Comparison of ENCODE assay signal across 8 mouse cellular contexts in the genomic region with DNA sequence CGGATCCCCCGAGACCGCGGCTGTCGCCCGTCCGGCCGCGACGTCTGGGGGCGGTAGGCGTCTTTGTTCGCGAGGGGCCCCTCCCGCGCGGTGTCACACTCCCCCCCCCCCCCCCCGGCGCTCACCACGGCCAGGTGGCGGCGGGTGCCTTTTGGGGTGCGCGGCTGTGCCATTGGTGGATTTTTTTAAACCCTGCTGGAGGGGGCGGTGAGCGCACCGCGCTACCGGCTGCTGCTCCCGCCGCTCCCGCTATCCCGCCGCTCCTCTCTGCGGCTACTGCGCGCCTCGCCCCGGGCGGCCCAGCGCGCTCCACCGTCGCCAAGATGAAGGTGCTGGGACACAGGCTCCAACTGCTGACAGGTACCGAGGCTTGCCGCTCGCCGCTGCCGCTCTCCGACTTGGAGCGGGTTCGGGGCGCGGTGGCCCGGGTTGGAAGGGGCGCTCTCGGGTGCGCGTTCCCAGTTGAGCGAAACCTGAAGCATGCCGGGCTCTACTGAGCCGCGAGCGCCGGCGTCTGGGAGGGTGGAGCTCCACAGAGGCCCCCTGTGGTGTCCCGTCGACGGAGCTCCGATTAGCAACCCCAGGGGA. TPM values are rescaled to one million over a fixed set of nuclear protein-coding genes. Genes with fewer than 3 reads are reported as not detected.
DNase-seq lines count a peak whose midpoint lies in the region; ATAC-seq and TF ChIP-seq lines count a peak whose summit lies in the region.

No protein-coding gene starts in this region.

- intact Hi-C loops in left cerebral cortex, postnatal 36 days (cut with DNase I), result loop anchor here (1.0 to 5.0 kb wide), 2 partner anchors 20 to 46 kb away; a partner anchor contains a TSS

- peak overlapping the region; percentile 45 for H3K4me3 ChIP-seq in lung, postnatal 0 days (ENCODE audit: low read depth, low read length)
- peak overlapping the region; percentile 82 for H3K4me3 ChIP-seq in forebrain, embryonic 16.5 days (replicated peaks; ENCODE audit: low read length)
- H3K4me3 ChIP-seq in neural tube, embryonic 15.5 days (replicated peaks), result peak overlapping the region; percentile 78

- H3K36me3 ChIP-seq in lung, postnatal 0 days (ENCODE audit: insufficient read depth, low read length), result no peaks in the 10 kb centered on the region
- no peaks in the 10 kb centered on the region for H3K36me3 ChIP-seq in forebrain, embryonic 16.5 days (ENCODE audit: control insufficient read depth, insufficient read depth)
- H3K36me3 ChIP-seq in neural tube, embryonic 15.5 days, result no peaks in the 10 kb centered on the region

- H3K9ac ChIP-seq in lung, postnatal 0 days (replicated peaks; ENCODE audit: low read depth), result 0 out of 2 replicates have a peak overlapping the region, but pooled peaks have one; percentile 16
- peak overlapping the region; percentile 81 for H3K9ac ChIP-seq in forebrain, embryonic 16.5 days (replicated peaks; ENCODE audit: low read depth, low read length)
- H3K9ac ChIP-seq in neural tube, embryonic 15.5 days (replicated peaks), result peak overlapping the region; percentile 79

- no peak for TF ChIP-seq CTCF in lung, postnatal 0 days (IDR thresholded peaks at IDR 0.05)

- H3K9me3 ChIP-seq in lung, postnatal 0 days (ENCODE audit: low read length), result no peaks in the 10 kb centered on the region
- no peaks in the 10 kb centered on the region for H3K9me3 ChIP-seq in forebrain, embryonic 16.5 days (ENCODE audit: control insufficient read depth, low read length)
- H3K9me3 ChIP-seq in neural tube, embryonic 15.5 days (replicated peaks), result no peaks in the 10 kb centered on the region

- no peak overlapping the region for H3K27ac ChIP-seq in lung, postnatal 0 days (ENCODE audit: low read length)
- H3K27ac ChIP-seq in forebrain, embryonic 16.5 days (ENCODE audit: low read length), result peak overlapping the region; percentile 63
- H3K27ac ChIP-seq in neural tube, embryonic 15.5 days (replicated peaks), result peak overlapping the region; percentile 74

- peak; percentile 49 for ATAC-seq in lung, postnatal 0 days
- ATAC-seq in forebrain, embryonic 16.5 days, result peak; percentile 78
- ATAC-seq in neural tube, embryonic 15.5 days (ENCODE audit: low FRiP score), result peak; percentile 74

- no peak for TF ChIP-seq EP300 in lung, postnatal 0 days (IDR thresholded peaks at IDR 0.05)

- peak; percentile 18 to 35 for DNase-seq in adrenal gland, adult 18-20 months (ENCODE audit: low spot score in 2 of 2)
- no peak for DNase-seq in adrenal gland, adult 8-10 months
- no peak for DNase-seq in lung, postnatal 0 days (ENCODE audit: low spot score)
- no peak for DNase-seq in lung, postnatal 14 days
- DNase-seq in left cerebral cortex, postnatal 36 days (ENCODE audit: low spot score in 2 of 2), result peak; percentile 76 to 81
- DNase-seq in adipocyte (ENCODE audit: low spot score), result no peak

- peak overlapping the region; percentile 92 for H3K4me2 ChIP-seq in lung, postnatal 0 days (replicated peaks; ENCODE audit: low read depth, low read length)
- H3K4me2 ChIP-seq in forebrain, embryonic 16.5 days (ENCODE audit: low read length), result peak overlapping the region; percentile 72
- H3K4me2 ChIP-seq in neural tube, embryonic 15.5 days, result peak overlapping the region; percentile 74

- H3K4me1 ChIP-seq in lung, postnatal 0 days (ENCODE audit: insufficient read depth, low read depth, low read length), result 0 out of 2 replicates have a peak, but pooled peaks cover 7% of the 10 kb centered on the region
- H3K4me1 ChIP-seq in forebrain, embryonic 16.5 days (replicated peaks; ENCODE audit: control insufficient read depth, insufficient read depth, low read length), result peaks cover 14% of the 10 kb centered on the region
- peaks cover 34% of the 10 kb centered on the region for H3K4me1 ChIP-seq in neural tube, embryonic 15.5 days

- WGBS in lung, postnatal 0 days, result under 1% methylated on average over 59 of the region's 70 CpGs
- WGBS in forebrain, embryonic 16.5 days, result under 1% methylated on average over 55 of the region's 70 CpGs
- under 1% methylated on average over 54 of the region's 70 CpGs for WGBS in neural tube, embryonic 15.5 days

- peaks cover 33% of the 10 kb centered on the region for H3K27me3 ChIP-seq in lung, postnatal 0 days (replicated peaks; ENCODE audit: insufficient read depth, low read length)
- peaks cover 7% of the 10 kb centered on the region; the same call in 1 of the 2 replicates for H3K27me3 ChIP-seq in forebrain, embryonic 16.5 days (replicated peaks; ENCODE audit: control insufficient read depth, insufficient read depth, low read length)
- 0 out of 2 replicates have a peak, but pooled peaks cover 13% of the 10 kb centered on the region for H3K27me3 ChIP-seq in neural tube, embryonic 15.5 days (replicated peaks)

RNA-seq across cellular contexts. Expression of a gene that starts 1.3 kb away (rescaled TPM):
- 10 to 100 TPM; 28.2 to 28.7 TPM for total RNA-seq in adrenal gland, adult 18-20 months (2021)
- total RNA-seq in adrenal gland, adult 8-10 months (2022), result 10 to 100 TPM; 28.1 to 50.5 (median 39.7) TPM
- 10.1 and 11.4 TPM in 2 replicates for polyA plus RNA-seq in lung, postnatal 0 days (2015; fragmentation: Nextera tagmentation; extraction: Ambion mirVana)
- polyA plus RNA-seq in forebrain, embryonic 16.5 days (2015; fragmentation: Nextera tagmentation; extraction: Ambion mirVana), result 221 and 296 TPM in 2 replicates
- total RNA-seq in left cerebral cortex, postnatal 36 days (2021), result 1,000 to 10,000 TPM; 1,722 to 1,837 TPM
- polyA plus RNA-seq in neural tube, embryonic 15.5 days (2015; fragmentation: Nextera tagmentation; extraction: Ambion mirVana), result 495 and 557 TPM in 2 replicates

RNA-seq across cellular contexts. Expression of a gene that starts 37.6 kb away (rescaled TPM):
- total RNA-seq in adrenal gland, adult 18-20 months (2021), result 10 to 100 TPM; 29.0 to 38.2 TPM
- 10 to 100 TPM; 27.1 to 44.1 (median 39.6) TPM for total RNA-seq in adrenal gland, adult 8-10 months (2022)
- polyA plus RNA-seq in lung, postnatal 0 days (2015; fragmentation: Nextera tagmentation; extraction: Ambion mirVana), result 7.8 and 7.9 TPM in 2 replicates
- polyA plus RNA-seq in forebrain, embryonic 16.5 days (2015; fragmentation: Nextera tagmentation; extraction: Ambion mirVana), result 28.1 and 31.2 TPM in 2 replicates
- total RNA-seq in left cerebral cortex, postnatal 36 days (2021), result 10 to 100 TPM; 16.5 to 19.7 TPM
- polyA plus RNA-seq in neural tube, embryonic 15.5 days (2015; fragmentation: Nextera tagmentation; extraction: Ambion mirVana), result 32.9 and 34.8 TPM in 2 replicates

RNA-seq across cellular contexts. Expression of a gene that starts 44.9 kb away (rescaled TPM):
- total RNA-seq in adrenal gland, adult 18-20 months (2021), result 1 to 10 TPM; 1.6 to 1.7 TPM
- 1 to 10 TPM; 2.8 to 5.0 (median 3.2) TPM for total RNA-seq in adrenal gland, adult 8-10 months (2022)
- 4.2 and 5.2 TPM in 2 replicates for polyA plus RNA-seq in lung, postnatal 0 days (2015; fragmentation: Nextera tagmentation; extraction: Ambion mirVana)
- polyA plus RNA-seq in forebrain, embryonic 16.5 days (2015; fragmentation: Nextera tagmentation; extraction: Ambion mirVana), result 10.8 and 11.5 TPM in 2 replicates
- total RNA-seq in left cerebral cortex, postnatal 36 days (2021), result 1 to 10 TPM; 2.5 to 2.7 TPM
- 7.8 and 9.8 TPM in 2 replicates for polyA plus RNA-seq in neural tube, embryonic 15.5 days (2015; fragmentation: Nextera tagmentation; extraction: Ambion mirVana)

Comparison
In these comparisons a context has a peak if more than half of its experiments do, and no peak if none do; other contexts are left out.
1. DNase-seq: peak in adrenal gland, adult 18-20 months (2 of 2) and left cerebral cortex, postnatal 36 days (2 of 2); none in adrenal gland, adult 8-10 months (single experiment), lung, postnatal 0 days (single experiment), lung, postnatal 14 days (single experiment) and adipocyte (single experiment).
2. H3K9ac ChIP-seq: peak in every context shown above with its lines; median percentile 81 in forebrain, embryonic 16.5 days; 79 in neural tube, embryonic 15.5 days; 16 in lung, postnatal 0 days.
3. RNA of a gene that starts 1.3 kb away (total RNA-seq): 1,722 to 1,837 TPM in left cerebral cortex, postnatal 36 days; 28.1 to 50.5 TPM in adrenal gland, adult 8-10 months and 28.2 to 28.7 TPM in adrenal gland, adult 18-20 months; every median in the first group is over 10 times any median in the second.
4. Peak in every context shown above with its lines, with median percentiles within 50 percentile points of each other: ATAC-seq, H3K4me2 ChIP-seq and H3K4me3 ChIP-seq.